Mouse (Mus musculus): ENCODE measurements at regions not wholly inside any gene's neighbourhood (a gene's known extent, or its start where the extent isn't known, plus 50 kb on each side); places are given as distances from the start of the nearest gene placed in this dataset.

DNA sequence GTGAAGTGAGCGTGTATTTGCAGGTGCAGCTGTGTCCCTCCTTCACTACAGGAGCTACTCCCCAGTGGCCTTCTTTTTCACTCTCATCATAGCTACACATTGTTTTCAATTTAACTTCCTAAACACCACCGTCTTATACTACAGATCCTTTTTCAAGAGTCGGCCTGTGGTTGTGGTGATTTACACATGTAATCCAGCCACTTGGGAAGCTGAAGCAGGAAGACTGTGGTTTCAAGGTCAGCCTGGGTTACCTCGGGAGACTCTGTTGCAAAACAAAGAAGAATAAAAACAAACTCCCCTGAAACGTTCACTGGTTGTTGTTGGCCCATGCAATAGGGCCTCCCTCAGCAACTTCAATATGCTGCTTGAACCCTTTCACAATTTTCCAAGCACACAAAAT lies 153.8 kb upstream of the Kcnh8 start:
- ATAC-seq (ENCODE audit: insufficient number of reproducible peaks, low FRiP score, low TSS enrichment), result no peak

DNA sequence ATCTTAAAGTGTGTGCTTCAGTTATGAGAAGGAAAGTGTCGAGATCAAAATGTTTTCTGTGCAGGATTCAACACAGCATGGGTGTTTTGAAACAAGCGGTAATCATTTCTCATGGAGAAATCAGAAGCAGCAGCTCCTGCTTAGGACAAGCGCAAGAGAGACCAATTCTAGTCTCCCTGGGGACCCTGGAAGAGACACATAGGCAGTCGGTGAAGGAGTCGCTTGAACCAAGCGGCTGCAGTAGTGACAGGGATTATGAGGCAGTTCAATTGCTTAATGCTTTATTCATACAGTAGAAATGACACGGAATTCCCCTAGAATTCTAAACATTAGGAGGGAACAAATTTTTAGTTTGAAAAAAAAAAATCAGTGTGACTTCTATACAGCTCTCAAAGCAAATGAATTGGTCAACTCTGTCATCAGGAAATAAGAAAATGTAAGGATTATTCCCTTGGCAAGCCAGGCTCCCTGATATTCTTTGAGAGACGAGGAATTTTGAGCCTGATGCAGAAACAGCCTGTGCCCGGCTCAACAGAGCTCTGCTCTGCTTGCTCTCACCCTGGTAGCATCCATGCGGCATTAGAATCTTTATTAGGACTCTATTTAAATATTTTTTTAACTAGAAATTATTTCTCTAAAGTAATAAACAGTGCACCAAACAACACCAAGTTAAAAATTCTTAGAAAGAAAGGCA lies 143.1 kb upstream of the Kcnh8 start:
- ATAC-seq (ENCODE audit: insufficient number of reproducible peaks, low FRiP score, low TSS enrichment), result no peak

DNA sequence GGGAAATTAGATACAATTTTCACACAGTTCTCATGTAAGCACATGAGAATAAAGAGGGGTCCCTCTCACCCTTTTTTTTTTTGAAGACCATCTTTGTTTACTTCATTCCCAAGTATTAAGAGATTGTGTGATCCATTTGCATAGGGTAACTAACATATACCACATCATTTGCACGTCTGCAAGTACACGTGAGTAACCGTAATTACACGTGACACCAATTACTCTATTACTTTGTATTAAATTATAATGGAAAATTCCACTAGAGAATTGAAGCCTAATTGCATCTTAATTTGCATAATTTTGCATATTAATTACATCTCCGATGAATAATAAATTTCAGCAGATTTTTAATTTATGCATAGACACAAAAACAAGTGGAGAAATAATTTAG lies 142.5 kb upstream of the Kcnh8 start:
- ATAC-seq (ENCODE audit: insufficient number of reproducible peaks, low FRiP score, low TSS enrichment), result no peak

DNA sequence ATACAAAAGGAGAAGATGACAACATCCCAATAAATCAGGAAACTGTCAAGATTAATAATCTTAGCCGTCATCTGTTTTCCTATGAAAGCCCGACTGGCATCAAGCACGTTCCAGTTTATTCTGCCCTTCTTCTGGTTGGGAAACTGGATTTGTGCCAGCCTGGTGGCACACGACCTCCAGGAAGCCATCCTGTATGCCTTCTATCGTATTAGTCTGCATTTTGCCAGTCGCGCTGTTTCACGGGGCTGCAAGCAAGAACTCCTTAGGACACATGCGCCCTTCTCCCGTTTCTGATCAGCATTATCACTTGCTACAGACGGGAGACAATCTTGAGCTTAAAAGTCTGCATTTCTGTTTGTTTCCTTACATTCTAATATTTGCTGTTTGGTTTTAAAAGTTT lies 141.2 kb upstream of the Kcnh8 start:
- ATAC-seq (ENCODE audit: insufficient number of reproducible peaks, low FRiP score, low TSS enrichment), result no peak

DNA sequence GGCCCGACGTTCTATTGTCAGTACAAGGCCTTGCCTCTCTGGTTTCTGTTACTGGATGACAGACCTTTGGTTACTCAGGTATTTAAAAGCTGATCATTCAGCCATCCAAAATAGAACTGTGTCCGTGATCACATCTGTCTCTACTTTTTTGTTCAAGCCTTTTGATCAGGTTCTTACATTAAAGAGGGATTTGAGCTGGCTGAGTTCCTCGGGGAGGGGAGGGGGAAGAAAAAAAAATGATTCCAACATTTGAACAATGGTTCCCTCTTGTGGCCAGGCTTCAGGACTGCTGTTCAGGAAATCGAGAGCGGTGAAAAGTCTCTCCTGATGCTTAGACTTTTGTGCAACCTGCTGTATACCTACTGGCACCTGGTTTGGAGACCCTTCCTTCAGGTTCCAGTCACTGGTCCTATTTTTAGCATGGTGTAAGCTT lies 140.8 kb upstream of the Kcnh8 start:
- peak; percentile 15; the same call in 1 of the 2 replicates for ATAC-seq (ENCODE audit: insufficient number of reproducible peaks, low FRiP score, low TSS enrichment)

DNA sequence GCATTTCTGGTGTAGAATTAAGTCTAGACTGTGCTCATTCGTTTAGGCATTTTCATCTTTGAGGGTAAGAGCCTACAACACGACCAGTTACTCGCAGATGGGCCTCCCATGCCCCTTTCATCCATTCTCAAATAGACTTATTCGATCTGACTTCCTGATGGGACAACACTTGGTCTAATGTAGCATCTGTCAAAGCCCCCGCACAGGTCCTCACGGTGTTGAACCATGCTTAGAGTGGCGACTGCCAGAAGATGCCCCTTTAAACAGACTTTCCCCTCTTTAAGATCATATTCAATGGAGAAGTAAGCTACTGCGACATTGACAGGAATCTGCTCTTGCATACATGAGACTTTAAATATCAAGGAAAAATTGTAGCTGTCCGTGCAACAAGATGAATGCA lies 140.1 kb upstream of the Kcnh8 start:
- ATAC-seq (ENCODE audit: insufficient number of reproducible peaks, low FRiP score, low TSS enrichment), result no peak

DNA sequence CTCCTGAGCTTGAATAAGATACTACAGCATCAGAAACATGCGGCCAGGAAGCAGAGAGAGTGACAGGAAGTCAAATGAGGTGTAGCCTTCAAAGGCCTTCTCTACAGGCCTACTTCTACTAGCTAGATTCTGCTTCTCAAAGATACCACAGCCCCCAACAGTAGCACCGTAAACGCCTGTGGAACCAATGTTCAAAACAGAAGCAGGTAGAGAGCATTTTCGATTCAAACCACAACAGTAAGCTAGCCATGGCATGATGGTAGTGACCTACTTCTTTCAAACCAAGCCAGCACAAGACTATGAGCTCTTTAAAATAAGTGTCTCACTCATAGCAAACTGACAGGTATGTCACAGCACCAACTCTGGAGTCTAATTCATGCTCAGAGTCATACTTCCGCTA lies 134.0 kb upstream of the Kcnh8 start:
- no peak for ATAC-seq (ENCODE audit: insufficient number of reproducible peaks, low FRiP score, low TSS enrichment)

DNA sequence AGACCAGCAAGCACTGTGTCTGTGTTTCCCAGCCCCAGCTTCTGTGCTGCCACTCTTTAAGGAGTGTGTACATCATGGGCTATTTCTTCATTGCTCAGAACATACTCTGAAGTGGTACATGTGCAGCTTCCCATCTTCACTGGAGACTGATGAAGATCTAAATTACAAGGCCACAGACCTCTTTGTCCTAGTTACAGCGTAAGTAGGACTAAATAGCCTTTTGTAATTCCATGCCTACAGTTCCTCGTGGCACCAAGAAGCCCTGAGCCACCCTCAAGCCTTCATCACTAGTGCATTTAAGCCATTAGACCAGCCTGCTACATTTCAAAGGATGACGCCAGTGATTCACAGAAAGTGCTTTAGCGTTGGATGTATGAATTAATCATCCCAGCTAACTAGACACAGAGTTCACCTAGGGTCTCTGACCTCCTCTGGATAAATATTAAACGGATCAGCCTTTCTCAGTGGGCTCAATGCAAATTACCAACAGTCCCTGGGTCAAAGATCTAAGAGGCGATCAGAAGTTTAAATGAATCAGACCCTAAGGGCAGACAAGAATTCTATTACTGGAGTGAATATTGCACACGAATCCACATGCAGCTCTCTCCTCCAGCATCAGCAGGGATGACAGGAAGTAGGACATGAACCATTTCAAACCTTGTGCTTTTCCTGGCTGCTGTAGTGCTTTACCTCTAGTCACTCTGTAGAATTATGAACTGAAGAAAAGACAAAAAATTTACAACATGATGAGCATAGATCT lies 123.0 kb upstream of the Kcnh8 start:
- no peak for ATAC-seq (ENCODE audit: insufficient number of reproducible peaks, low FRiP score, low TSS enrichment)

DNA sequence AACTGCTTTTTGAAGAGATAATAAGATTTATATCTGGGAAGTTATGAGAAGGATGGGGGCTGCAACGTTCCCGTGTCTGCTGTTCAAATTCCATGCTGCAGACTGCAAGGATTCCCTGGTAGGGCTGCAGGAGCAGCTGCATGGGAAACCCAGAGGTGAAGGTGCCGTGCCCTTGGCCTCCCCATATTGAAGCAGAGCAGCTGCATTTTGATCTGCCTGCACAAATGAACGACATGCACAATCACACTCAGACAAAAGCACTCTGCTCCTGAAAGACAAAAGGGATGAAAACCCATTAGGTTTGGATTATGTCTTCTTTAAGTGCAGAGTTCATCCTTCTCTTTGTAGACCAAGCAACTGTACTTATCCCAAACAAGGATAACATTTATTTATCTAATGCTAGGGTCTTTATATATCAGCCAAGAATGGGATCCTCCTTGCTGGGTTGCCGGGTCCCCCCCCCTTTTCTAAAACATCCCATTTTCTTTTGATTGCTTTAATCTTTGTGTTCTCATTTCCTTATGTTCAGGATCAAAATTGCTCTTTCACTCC lies 122.3 kb upstream of the Kcnh8 start:
- ATAC-seq (ENCODE audit: insufficient number of reproducible peaks, low FRiP score, low TSS enrichment), result no peak

DNA sequence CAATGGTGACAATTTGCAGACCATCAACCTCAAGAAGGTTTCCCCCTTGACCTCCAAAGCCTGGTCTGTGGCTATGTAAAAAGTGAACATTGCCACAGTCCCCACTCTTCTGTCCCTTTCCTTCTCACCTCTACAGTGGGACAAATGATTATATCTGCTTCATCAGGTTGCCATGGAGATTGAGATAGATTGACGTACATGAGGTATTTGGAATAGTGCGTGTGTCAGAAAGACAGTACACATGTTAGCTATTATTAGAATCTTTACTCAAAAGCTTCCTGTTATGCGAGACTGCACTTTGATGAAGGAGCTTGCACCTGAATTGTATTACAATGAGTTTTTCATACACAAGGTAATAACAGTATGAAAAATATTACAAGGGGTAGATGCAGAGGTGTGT lies 95.7 kb upstream of the Kcnh8 start:
- no peak for ATAC-seq (ENCODE audit: insufficient number of reproducible peaks, low FRiP score, low TSS enrichment)

DNA sequence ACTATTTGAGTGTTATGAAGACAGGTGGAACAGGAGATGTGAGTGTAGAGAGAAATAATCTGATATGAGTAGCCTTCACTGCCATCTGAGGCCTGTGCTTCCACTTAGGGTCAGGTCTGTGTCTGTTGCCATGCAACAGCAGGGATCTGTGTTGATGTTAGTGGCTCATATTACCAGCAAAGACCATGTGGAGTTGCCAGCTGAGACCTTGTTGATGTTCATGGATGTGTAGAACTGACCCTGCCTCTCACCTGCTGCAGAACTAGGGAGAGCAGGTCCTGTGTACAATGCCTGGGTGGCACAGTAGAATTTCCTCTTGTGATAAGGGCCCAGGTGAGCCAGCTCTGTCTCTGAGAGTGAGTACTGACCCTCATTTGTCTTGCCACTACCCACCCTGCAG lies 72.2 kb upstream of the Kcnh8 start:
- ATAC-seq (ENCODE audit: insufficient number of reproducible peaks, low FRiP score, low TSS enrichment), result no peak
